8 mouse cellular contexts compared by ENCODE assay signal in the genomic region with DNA sequence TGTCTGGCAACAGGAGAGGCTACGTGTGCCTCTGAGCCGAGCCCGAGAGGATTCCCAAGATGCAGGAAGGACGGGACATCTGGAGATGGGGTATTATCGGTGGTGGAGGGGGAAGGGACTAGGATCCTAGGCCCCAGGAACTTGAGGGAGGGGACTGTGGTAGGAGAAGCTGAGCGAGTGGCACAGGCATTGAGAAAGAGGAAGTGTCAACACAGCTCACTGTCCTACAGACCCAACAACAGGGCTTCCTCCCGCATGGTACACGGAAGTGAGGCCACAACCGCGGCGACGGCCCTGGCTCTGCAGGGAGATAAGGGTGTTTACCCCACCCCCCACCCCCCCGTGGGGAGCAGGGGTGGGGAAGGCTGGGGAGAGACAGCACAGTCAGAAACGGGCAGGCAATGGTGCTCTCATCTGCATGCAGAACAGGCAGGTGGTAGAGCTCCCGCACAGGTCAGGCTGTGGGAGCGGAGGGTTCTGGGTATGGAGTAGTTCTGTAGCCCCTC. TPM values are rescaled to one million over a fixed set of nuclear protein-coding genes. Genes with fewer than 3 reads are reported as not detected.
A peak's percentile ranks its signal among the peaks of the same experiment; 100 is the strongest.
DNase-seq lines count a peak whose midpoint lies in the region; ATAC-seq lines count a peak whose summit lies in the region.

No protein-coding gene starts in this region.

- peak overlapping the region; percentile 47 for H3K4me2 ChIP-seq in embryonic facial prominence, embryonic 11.5 days (ENCODE audit: low read depth, low read length)

- H3K4me1 ChIP-seq in embryonic facial prominence, embryonic 11.5 days (ENCODE audit: control insufficient read depth, insufficient read depth, low read length): no peaks in the 10 kb centered on the region

- intact Hi-C loops in heart, postnatal 10 days (cut with DNase I): no loop called here
- intact Hi-C loops in left cerebral cortex, postnatal 4 days (cut with DNase I): no loop called here

- H3K27ac ChIP-seq in embryonic facial prominence, embryonic 11.5 days (replicated peaks; ENCODE audit: low read depth, low read length): no peak overlapping the region

- peak; percentile 81 for ATAC-seq in embryonic facial prominence, embryonic 11.5 days (replicated peaks; ENCODE audit: insufficient number of reproducible peaks, low FRiP score, low TSS enrichment, low read depth)
- ATAC-seq in megakaryocyte-erythroid progenitor cell, adult 5-6 weeks (replicated peaks; ENCODE audit: low FRiP score, low TSS enrichment, poor library complexity, severe bottlenecking): peak; percentile 91

- H3K27me3 ChIP-seq in embryonic facial prominence, embryonic 11.5 days (ENCODE audit: control insufficient read depth, insufficient read depth, low read length): no peaks in the 10 kb centered on the region
- no peaks in the 10 kb centered on the region for H3K27me3 ChIP-seq in splenic B cell, adult 2 months (ENCODE audit: control insufficient read depth, insufficient read depth, low read length, poor library complexity, severe bottlenecking)

- 0 out of 2 replicates have a peak overlapping the region, but pooled peaks have one; percentile 15 for H3K9ac ChIP-seq in embryonic facial prominence, embryonic 11.5 days (replicated peaks; ENCODE audit: low read length)

- H3K4me3 ChIP-seq in embryonic facial prominence, embryonic 11.5 days (ENCODE audit: low read depth, low read length): no peak overlapping the region

- 18% methylated on average over 16 of the region's 16 CpGs for WGBS in embryonic facial prominence, embryonic 11.5 days
- 6% methylated on average over 16 of the region's 16 CpGs for WGBS in large intestine, adult 2 months

- no peaks in the 10 kb centered on the region for H3K9me3 ChIP-seq in embryonic facial prominence, embryonic 11.5 days (replicated peaks; ENCODE audit: control insufficient read depth, low read length)

- H3K36me3 ChIP-seq in embryonic facial prominence, embryonic 11.5 days (replicated peaks; ENCODE audit: control insufficient read depth, insufficient read depth, low read depth, low read length): no peaks in the 10 kb centered on the region
- H3K36me3 ChIP-seq in splenic B cell, adult 2 months (ENCODE audit: control insufficient read depth, insufficient read depth, low read length, poor library complexity, severe bottlenecking): no peaks in the 10 kb centered on the region

- peak; percentile 83 for DNase-seq in layer of hippocampus, adult 9-11 months
- no peak for DNase-seq in layer of hippocampus, adult 8-10 months (ENCODE audit: low spot score in 2 of 2)
- DNase-seq in embryonic facial prominence, embryonic 11.5 days (ENCODE audit: low spot score): peak; percentile 36
- peak; percentile 56 to 62 for DNase-seq in heart, postnatal 10 days
- DNase-seq in large intestine, adult 2 months (ENCODE audit: low read depth, low spot score): peak; percentile 16
- DNase-seq in splenic B cell, adult 2 months (ENCODE audit: low read depth, low spot score): peak; percentile 91
- no peak for DNase-seq in left cerebral cortex, postnatal 4 days

RNA-seq across cellular contexts. Expression of a gene that starts 18.5 kb away (rescaled TPM):
- total RNA-seq in layer of hippocampus, adult 8-10 months (2022): 10 to 100 TPM; 10.3 to 19.4 (median 11.9) TPM
- 8.5 and 8.7 TPM in 2 replicates for polyA plus RNA-seq in embryonic facial prominence, embryonic 11.5 days (2014; fragmentation: Nextera tagmentation; extraction: Ambion mirVana)
- total RNA-seq in heart, postnatal 10 days (2021): 10 to 100 TPM; 10.1 to 12.0 TPM
- polyA plus RNA-seq in large intestine, adult 2 months (2012; rRNA removed): 15.7 and 15.9 TPM in 2 replicates
- total RNA-seq in megakaryocyte-erythroid progenitor cell, adult 5-6 weeks (2014; fragmentation: Nextera tagmentation): 8.8 and 11.6 TPM in 2 replicates
- 20.9 and 41.6 TPM in 2 replicates for total RNA-seq in megakaryocyte-erythroid progenitor cell, adult 5-6 weeks (2017)
- 1 to 10 TPM; 6.4 to 7.8 TPM for total RNA-seq in left cerebral cortex, postnatal 4 days (2021)

Comparison
In these comparisons a context has a peak if more than half of its experiments do, and no peak if none do; other contexts are left out.
1. DNase-seq: peak in layer of hippocampus, adult 9-11 months (single experiment), embryonic facial prominence, embryonic 11.5 days (single experiment), heart, postnatal 10 days (2 of 2), large intestine, adult 2 months (single experiment) and splenic B cell, adult 2 months (single experiment); none in layer of hippocampus, adult 8-10 months (0 of 2) and left cerebral cortex, postnatal 4 days (single experiment).